Mouse (Mus musculus) stomach, postnatal 0 days (tissue): Measurements from ENCODE around the gene Ddx17. TPM values are rescaled to one million over a fixed set of nuclear protein-coding genes. Genes with fewer than 3 reads are reported as not detected.

Source experiments
- ATAC-seq: fragments of 200-750 bp; cut with Nextera tagmentation; 2 replicates; pipeline ENCODE4 v1.8.0; 2017; ENCODE audit not compliant: low FRiP score, low TSS enrichment
- DNase-seq: peaks from one replicate; pipeline ENCODE4 v3.0.0-alpha.2; 2016; ENCODE audit warnings: low spot score
- H3K27ac ChIP-seq: fragments of 300-500 bp; sonication (generic); replicated peaks from 2 replicates; pipeline ENCODE4 v1.5.1; 2014; ENCODE audit warnings: mild to moderate bottlenecking, control low read depth
- H3K27me3 ChIP-seq: fragments of 300-500 bp; sonication (generic); 2 replicates; pipeline ENCODE4 v1.6.1; 2014; ENCODE audit warnings: low read length; ENCODE audit not compliant: control insufficient read depth, insufficient read depth
- H3K36me3 ChIP-seq: fragments of 300-500 bp; sonication (generic); 2 replicates; pipeline ENCODE4 v1.6.1; 2014; ENCODE audit warnings: low read length, mixed read lengths; ENCODE audit not compliant: control insufficient read depth, insufficient read depth
- H3K4me1 ChIP-seq: fragments of 300-500 bp; sonication (generic); replicated peaks from 2 replicates; pipeline ENCODE4 v1.6.1; 2014; ENCODE audit warnings: antibody characterized with exemption; ENCODE audit not compliant: control insufficient read depth, insufficient read depth
- H3K4me2 ChIP-seq: fragments of 300-500 bp; sonication (generic); replicated peaks from 2 replicates; pipeline ENCODE4 v1.6.1; 2014; ENCODE audit warnings: low read depth, mild to moderate bottlenecking, control low read depth, moderate library complexity
- H3K4me3 ChIP-seq: fragments of 300-500 bp; sonication (generic); 2 replicates; pipeline ENCODE4 v1.5.1; 2014; ENCODE audit warnings: low read depth, low read length, control low read depth
- H3K9ac ChIP-seq: fragments of 300-500 bp; sonication (generic); 2 replicates; pipeline ENCODE4 v1.6.1; 2014; ENCODE audit warnings: mild to moderate bottlenecking, low read length, control low read depth, mixed read lengths
- H3K9me3 ChIP-seq: fragments of 300-500 bp; sonication (generic); 2 replicates; pipeline ENCODE4 v1.6.1; 2016; ENCODE audit warnings: low read length; ENCODE audit not compliant: control insufficient read depth
- CTCF ChIP-seq: IDR thresholded peaks from 2 replicates; pipeline ENCODE4 v1.5.1; 2016; ENCODE audit warnings: antibody characterized with exemption, low read depth, mild to moderate bottlenecking, moderate library complexity
- EP300 ChIP-seq: optimal IDR thresholded peaks from 2 replicates; pipeline ENCODE3; 2016; ENCODE audit warnings: antibody characterized with exemption
- WGBS: fragments of 180-500 bp; shearing (Covaris S2); extraction: QIAGEN DNeasy Blood & Tissue Kit; methylation state at CpG from one replicate; pipeline ENCODE4 v1.1.7; 2014; 5-methylcytosine and 5-hydroxymethylcytosine counted together
- polyA plus RNA-seq: library from polyadenylated mRNA; unstranded; fragments of >200 nt; fragmentation: Nextera tagmentation; extraction: Ambion mirVana; gene quantifications from 2 replicates; pipeline ENCODE4 v1.2.1, GENCODE M21; 2015

Ddx17 gene
- polyA plus RNA-seq, 1 experiment from 2014 or later = 15.5 TPM

DNA sequence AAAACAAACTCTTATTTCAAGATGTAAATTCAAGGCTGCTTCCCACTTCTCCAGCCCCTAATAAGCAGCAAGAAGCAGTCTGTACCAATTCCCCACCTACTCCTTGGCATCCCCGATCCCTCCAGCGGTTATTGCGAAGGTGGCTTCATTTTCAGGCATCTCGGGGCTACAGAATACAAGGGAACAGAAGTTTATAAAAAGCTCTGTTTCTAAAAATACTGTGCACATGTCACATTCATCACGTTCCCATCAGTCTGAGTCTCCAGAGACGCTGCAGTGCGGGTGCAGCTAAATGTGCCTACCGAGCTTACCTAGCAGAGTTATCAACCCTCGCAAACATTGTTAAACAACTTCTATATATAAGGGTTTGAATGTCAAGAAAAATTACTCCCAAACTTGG lies 15.9 kb upstream of the Ddx17 start:
- H3K4me1 ChIP-seq = no peaks in the 10 kb centered on the region
- 41% methylated on average over 9 of the region's 9 CpGs for WGBS
- no peak for ATAC-seq
- H3K4me3 ChIP-seq = no peak overlapping the region
- H3K9ac ChIP-seq = no peak overlapping the region
- H3K27me3 ChIP-seq = no peaks in the 10 kb centered on the region
- DNase-seq = no peak
- no peaks in the 10 kb centered on the region; the same call in 1 of the 2 replicates for H3K36me3 ChIP-seq
- H3K27ac ChIP-seq = no peak overlapping the region
- H3K9me3 ChIP-seq = no peaks in the 10 kb centered on the region
- no peak overlapping the region for H3K4me2 ChIP-seq
- TF ChIP-seq EP300 = no peak
- TF ChIP-seq CTCF = no peak

DNA sequence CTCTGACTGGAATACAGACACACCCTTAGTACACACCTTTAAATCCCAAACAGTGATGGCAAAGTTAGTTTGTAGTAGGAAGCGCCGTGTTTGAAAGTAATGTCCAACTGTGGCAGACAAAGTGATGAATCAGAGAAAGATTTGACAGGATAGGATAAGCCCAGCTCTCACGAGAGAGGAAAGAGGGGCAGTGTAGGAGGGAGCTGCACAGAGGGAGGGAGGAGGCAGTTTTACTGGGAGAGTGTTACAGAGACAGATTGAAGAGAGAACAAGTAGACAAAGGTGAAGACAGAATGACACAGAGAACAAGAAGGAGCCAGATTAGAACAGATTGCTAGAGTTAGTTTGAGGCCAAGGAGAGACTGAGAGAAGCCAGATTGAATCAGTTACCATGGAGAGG lies 13.1 kb upstream of the Ddx17 start:
- DNase-seq (no peak), ATAC-seq (no peak)
- no peak overlapping the region for H3K4me3 ChIP-seq
- 35% methylated on average over 3 of the region's 3 CpGs for WGBS
- no peak overlapping the region for H3K27ac ChIP-seq
- no peaks in the 10 kb centered on the region for H3K4me1 ChIP-seq
- H3K27me3 ChIP-seq = no peaks in the 10 kb centered on the region
- H3K4me2 ChIP-seq = no peak overlapping the region
- no peaks in the 10 kb centered on the region for H3K36me3 ChIP-seq
- TF ChIP-seq EP300 = no peak
- no peak for TF ChIP-seq CTCF
- no peaks in the 10 kb centered on the region for H3K9me3 ChIP-seq
- no peak overlapping the region for H3K9ac ChIP-seq

DNA sequence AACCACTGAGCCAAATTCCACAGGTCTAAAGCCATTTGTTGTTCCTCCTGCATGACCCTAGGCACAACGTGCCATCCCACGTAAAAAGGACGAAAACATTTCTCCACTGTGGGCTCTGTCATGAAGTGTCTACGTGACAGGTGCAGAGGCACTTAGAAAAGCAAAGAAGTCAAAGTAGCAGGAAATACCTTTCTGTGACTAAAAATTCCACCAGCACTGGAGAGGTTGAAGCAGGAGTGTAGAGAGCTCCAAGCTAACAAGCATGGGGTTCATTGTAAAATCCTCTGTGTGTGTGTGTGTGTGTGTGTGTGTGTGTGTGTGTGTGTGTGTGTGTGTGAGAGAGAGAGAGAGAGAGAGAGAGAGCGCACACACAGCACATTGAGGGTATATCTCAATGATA lies 6.0 kb upstream of the Ddx17 start:
- ATAC-seq (no peak), DNase-seq (no peak)
- Histone ChIP-seq H3K36me3 (no peaks in the 10 kb centered on the region), H3K4me3 (no peak overlapping the region), H3K4me2 (no peak overlapping the region), H3K27ac (no peak overlapping the region), H3K9ac (no peak overlapping the region), H3K4me1 (no peaks in the 10 kb centered on the region), H3K27me3 (no peaks in the 10 kb centered on the region), H3K9me3 (no peaks in the 10 kb centered on the region)
- 79% methylated on average over 5 of the region's 5 CpGs for WGBS
- TF ChIP-seq CTCF (no peak), EP300 (no peak)

DNA sequence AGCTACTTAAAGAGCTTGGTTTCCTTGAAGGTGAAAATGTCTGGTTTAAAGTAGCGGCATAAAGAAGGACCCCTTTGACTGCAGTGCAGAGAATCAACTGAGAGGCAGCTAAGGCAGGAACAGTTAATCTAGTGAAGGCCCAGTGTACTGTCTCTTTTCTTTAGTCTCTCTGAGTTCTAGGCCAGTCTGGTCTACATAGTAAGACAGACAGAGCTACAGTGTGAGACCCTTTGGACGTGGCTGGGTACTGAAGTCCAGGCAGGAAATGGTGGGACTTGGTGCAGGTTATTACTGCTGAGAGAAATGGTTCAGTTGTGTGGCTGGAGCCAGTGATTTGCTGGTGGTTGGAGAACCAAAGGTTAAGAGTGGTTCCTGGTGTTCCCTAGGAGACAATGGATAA lies 1.7 kb upstream of the Ddx17 start:
- TF ChIP-seq EP300 (no peak), CTCF (no peak)
- no peaks in the 10 kb centered on the region for H3K27me3 ChIP-seq
- peaks cover 1% of the 10 kb centered on the region for H3K36me3 ChIP-seq
- H3K9ac ChIP-seq = no peak overlapping the region
- H3K9me3 ChIP-seq = no peaks in the 10 kb centered on the region
- ATAC-seq (no peak), DNase-seq (no peak)
- H3K4me3 ChIP-seq = no peak overlapping the region
- H3K4me2 ChIP-seq = no peak overlapping the region
- H3K4me1 ChIP-seq = peaks cover 2% of the 10 kb centered on the region; the same call in 1 of the 2 replicates
- 94% methylated on average over 2 of the region's 2 CpGs for WGBS
- H3K27ac ChIP-seq = no peak overlapping the region

- no peak for DNase-seq
- peaks cover 4% of the 10 kb centered on the region for H3K36me3 ChIP-seq
- no peak overlapping the region for H3K9ac ChIP-seq
- peak overlapping the region; percentile 57 for H3K4me2 ChIP-seq
- peaks cover 2% of the 10 kb centered on the region; the same call in 1 of the 2 replicates for H3K4me1 ChIP-seq
- ATAC-seq = no peak
- WGBS = 82% methylated on average over 17 of the region's 17 CpGs
- peak overlapping the region; percentile 96; the same call in 1 of the 2 replicates for H3K4me3 ChIP-seq
- no peak for TF ChIP-seq CTCF
- no peak for TF ChIP-seq EP300
- no peaks in the 10 kb centered on the region for H3K27me3 ChIP-seq
- peak overlapping the region; percentile 99 for H3K27ac ChIP-seq
- no peaks in the 10 kb centered on the region for H3K9me3 ChIP-seq
Observed at GRCm38 (mm10) chr15:79547289-79547820, 814 bp upstream of the Ddx17 start.

GRCm38 (mm10) chr15:79545921-79546399 lies 581 bp downstream of the Ddx17 start:
- TF ChIP-seq EP300 = no peak
- TF ChIP-seq CTCF = no peak
- DNase-seq = peak; percentile 70
- H3K27ac ChIP-seq = peak overlapping the region; percentile 99
- H3K9me3 ChIP-seq = no peaks in the 10 kb centered on the region
- peak overlapping the region; percentile 96 for H3K4me3 ChIP-seq
- H3K4me1 ChIP-seq = peaks cover 2% of the 10 kb centered on the region; the same call in 1 of the 2 replicates
- peak overlapping the region; percentile 62 for H3K4me2 ChIP-seq
- peaks cover 4% of the 10 kb centered on the region for H3K36me3 ChIP-seq
- WGBS = under 1% methylated on average over 40 of the region's 52 CpGs
- peak; percentile 61 for ATAC-seq
- H3K27me3 ChIP-seq = no peaks in the 10 kb centered on the region
- H3K9ac ChIP-seq = peak overlapping the region; percentile 98
